Comparison of ENCODE assay signal across 10 mouse cellular contexts in the genomic region with DNA sequence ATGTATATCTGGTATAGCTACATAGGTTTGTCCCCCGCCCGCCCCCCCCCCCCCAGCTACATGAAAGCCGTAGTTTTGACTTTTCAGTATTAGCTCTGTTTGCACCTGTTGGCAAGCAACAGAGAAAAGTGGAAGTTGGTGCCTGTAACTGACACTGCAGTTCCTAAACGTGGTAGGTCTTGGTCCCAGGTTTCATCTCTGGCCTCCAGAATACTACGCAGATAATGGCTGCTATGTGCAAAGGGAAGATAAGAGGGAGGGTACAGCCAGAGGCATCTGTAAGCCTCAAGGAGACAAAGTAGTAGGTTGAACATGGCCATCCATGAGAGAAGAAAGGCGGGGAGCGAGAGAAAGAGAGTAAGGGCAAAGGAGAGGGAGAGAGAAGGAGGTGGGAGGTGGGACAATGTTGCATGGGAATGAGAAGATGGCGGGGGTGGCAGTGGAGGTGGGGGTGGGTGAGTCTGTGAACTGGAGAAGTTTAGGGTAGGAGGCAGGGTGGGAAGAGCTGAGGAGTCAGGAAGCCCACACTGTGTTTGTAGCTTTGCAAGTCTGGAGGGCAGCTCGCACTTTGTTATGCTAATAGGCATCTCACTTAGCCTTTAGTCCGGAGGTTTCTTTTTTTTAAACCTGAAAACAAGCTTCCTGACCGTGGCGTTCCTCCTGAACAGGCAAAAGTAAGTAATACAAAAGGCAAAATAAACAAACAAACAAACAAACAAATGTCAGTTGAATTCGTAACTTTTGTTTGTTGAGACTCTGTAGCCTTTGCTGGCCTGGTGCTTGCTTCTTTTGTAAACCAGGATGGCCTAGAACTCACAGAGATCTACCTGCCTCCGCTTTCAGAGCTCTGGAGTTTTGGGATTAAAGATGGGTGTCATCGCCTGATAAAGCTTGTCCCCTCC. TPM values are rescaled to one million over a fixed set of nuclear protein-coding genes. Genes with fewer than 3 reads are reported as not detected.
DNase-seq lines count a peak whose midpoint lies in the region; ATAC-seq lines count a peak whose summit lies in the region.
"Had no signal": no experiment of that assay in that cellular context is flagged by ENCODE, and none has a peak within 500 bp of the region (broad histone marks: within the 10 kb centered on the region; RNA-seq: fewer than 3 reads in every experiment).

A gene (plus strand): TSS at position 638 of the 902 bp plus-strand sequence.

- 36% methylated on average over 15 of the region's 15 CpGs for WGBS in hindbrain, embryonic 13.5 days
- 24% methylated on average over 15 of the region's 15 CpGs for WGBS in liver, embryonic 16.5 days (ENCODE audit: insufficient replicate concordance)

- H3K4me2 ChIP-seq in hindbrain, embryonic 13.5 days, result no peak within 1 kb of the TSS
- peak within 1 kb of the TSS; percentile 65 for H3K4me2 ChIP-seq in liver, embryonic 16.5 days (ENCODE audit: low read depth, low read length)

- H3K9ac ChIP-seq in hindbrain, embryonic 13.5 days, result no peak within 1 kb of the TSS
- H3K9ac ChIP-seq in liver, embryonic 16.5 days (ENCODE audit: low read depth, low read length), result peak within 1 kb of the TSS; percentile 49

- no peak within 1 kb of the TSS for H3K4me3 ChIP-seq in hindbrain, embryonic 13.5 days
- H3K4me3 ChIP-seq in liver, embryonic 16.5 days (ENCODE audit: low read depth, low read length), result peak within 1 kb of the TSS; percentile 52

- H3K27ac ChIP-seq in hindbrain, embryonic 13.5 days, result no peak within 1 kb of the TSS
- H3K27ac ChIP-seq in liver, embryonic 16.5 days (ENCODE audit: low read length), result peak within 1 kb of the TSS; percentile 89

- H3K9me3 ChIP-seq in hindbrain, embryonic 13.5 days, result no peaks in the 10 kb centered on the region
- no peaks in the 10 kb centered on the region for H3K9me3 ChIP-seq in liver, embryonic 16.5 days (replicated peaks; ENCODE audit: control insufficient read depth, low read length)

- intact Hi-C loops in heart, postnatal 25 days (cut with DNase I), result no loop called here

- no peaks in the 10 kb centered on the region for H3K36me3 ChIP-seq in hindbrain, embryonic 13.5 days
- H3K36me3 ChIP-seq in liver, embryonic 16.5 days (ENCODE audit: control insufficient read depth, insufficient read depth), result no peaks in the 10 kb centered on the region

- DNase-seq in adrenal gland, postnatal 25 days, result no peak
- no peak for DNase-seq in adrenal gland, adult 18-20 months (ENCODE audit: low spot score in 2 of 2)
- peak; percentile 98 for DNase-seq in R1 (ENCODE audit: low read depth, low spot score)
- DNase-seq in cerebellum, adult 9-10 months, result no peak
- DNase-seq in heart, postnatal 25 days (ENCODE audit: low spot score), result no peak
- no peak for DNase-seq in yolk sac, embryonic 10.5 days (ENCODE audit: low spot score)
- DNase-seq: adrenal gland, postnatal 36 days had no signal

- peaks cover 15% of the 10 kb centered on the region; the same call in 1 of the 2 replicates for H3K27me3 ChIP-seq in hindbrain, embryonic 13.5 days
- H3K27me3 ChIP-seq in liver, embryonic 16.5 days (ENCODE audit: control insufficient read depth, insufficient read depth, low read depth, low read length), result peaks cover 12% of the 10 kb centered on the region

- H3K4me1 ChIP-seq in hindbrain, embryonic 13.5 days (replicated peaks), result 0 out of 2 replicates have a peak, but pooled peaks cover 4% of the 10 kb centered on the region
- H3K4me1 ChIP-seq in liver, embryonic 16.5 days (ENCODE audit: control insufficient read depth, low read depth, low read length), result peaks cover 40% of the 10 kb centered on the region

- no peak for ATAC-seq in hindbrain, embryonic 13.5 days (ENCODE audit: low FRiP score)
- ATAC-seq in liver, embryonic 16.5 days (ENCODE audit: low read depth), result peak; percentile 93

RNA-seq across cellular contexts. Expression of the gene that starts here (rescaled TPM):
- total RNA-seq in adrenal gland, postnatal 25 days (2021), result 6.9 and 10.1 TPM in 2 replicates
- total RNA-seq in adrenal gland, adult 18-20 months (2021), result 10 to 100 TPM in 1 of 2 experiments, 1 to 10 TPM in 1; 1.3 to 12.5 TPM
- 21.8 and 23.4 TPM in 2 replicates for polyA plus RNA-seq in hindbrain, embryonic 13.5 days (2015; fragmentation: Nextera tagmentation; extraction: Ambion mirVana)
- polyA plus RNA-seq in liver, embryonic 16.5 days (2015; fragmentation: Nextera tagmentation; extraction: Ambion mirVana), result 0.58 and 0.83 TPM in 2 replicates
- total RNA-seq in heart, postnatal 25 days (2021), result under 1 TPM; 0.10 to 0.20 TPM
- polyA plus RNA-seq: small intestine, adult 2 months had no signal

Comparison
In these comparisons a context has a peak if more than half of its experiments do, and no peak if none do; other contexts are left out.
1. RNA of the gene that starts here (polyA plus RNA-seq): 21.8 to 23.4 TPM in hindbrain, embryonic 13.5 days; 0.58 to 0.83 TPM in liver, embryonic 16.5 days; every median in the first group is over 10 times any median in the second.
2. Peak in ATAC-seq, H3K4me3 ChIP-seq, H3K27ac ChIP-seq, H3K9ac ChIP-seq and H3K4me2 ChIP-seq in liver, embryonic 16.5 days; RNA of the gene not detected or under 1 TPM.